Mouse (Mus musculus): ENCODE data around the gene Syne1. TPM values are rescaled to one million over a fixed set of nuclear protein-coding genes. Genes with fewer than 3 reads are reported as not detected.

Gene Syne1
- total RNA-seq, 1 experiment from 2014 or later = 27.4 TPM

GRCm38 (mm10) chr10:5546428-5546827, 4.9 kb downstream of the Syne1 start:
- no peak for ATAC-seq (replicated peaks in 1 of 2; ENCODE audit: insufficient read depth in 1 of 2, low FRiP score in 2 of 2, low TSS enrichment in 1 of 2, low read depth in 1 of 2, poor library complexity in 2 of 2, severe bottlenecking in 2 of 2)

- peak; percentile 80 to 81 for ATAC-seq (replicated peaks in 1 of 2; ENCODE audit: insufficient read depth in 1 of 2, low FRiP score in 2 of 2, low TSS enrichment in 1 of 2, low read depth in 1 of 2, poor library complexity in 2 of 2, severe bottlenecking in 2 of 2)
These were observed 23.0 kb downstream of the Syne1 start for GRCm38 (mm10) chr10:5528284-5528683.

GRCm38 (mm10) chr10:5527634-5528033, 23.6 kb downstream of the Syne1 start:
- no peak for ATAC-seq (replicated peaks in 1 of 2; ENCODE audit: insufficient read depth in 1 of 2, low FRiP score in 2 of 2, low TSS enrichment in 1 of 2, low read depth in 1 of 2, poor library complexity in 2 of 2, severe bottlenecking in 2 of 2)

GRCm38 (mm10) chr10:5522904-5523303, 28.4 kb downstream of the Syne1 start:
- ATAC-seq (replicated peaks in 1 of 2; ENCODE audit: insufficient read depth in 1 of 2, low FRiP score in 2 of 2, low TSS enrichment in 1 of 2, low read depth in 1 of 2, poor library complexity in 2 of 2, severe bottlenecking in 2 of 2) = no peak

- no peak for ATAC-seq (replicated peaks in 1 of 2; ENCODE audit: insufficient read depth in 1 of 2, low FRiP score in 2 of 2, low TSS enrichment in 1 of 2, low read depth in 1 of 2, poor library complexity in 2 of 2, severe bottlenecking in 2 of 2)
These were observed 29.0 kb downstream of the Syne1 start for GRCm38 (mm10) chr10:5522276-5522675.

- no peak for ATAC-seq (replicated peaks in 1 of 2; ENCODE audit: insufficient read depth in 1 of 2, low FRiP score in 2 of 2, low TSS enrichment in 1 of 2, low read depth in 1 of 2, poor library complexity in 2 of 2, severe bottlenecking in 2 of 2)
These were observed 30.6 kb downstream of the Syne1 start for GRCm38 (mm10) chr10:5520695-5521094.

- ATAC-seq (replicated peaks in 1 of 2; ENCODE audit: insufficient read depth in 1 of 2, low FRiP score in 2 of 2, low TSS enrichment in 1 of 2, low read depth in 1 of 2, poor library complexity in 2 of 2, severe bottlenecking in 2 of 2) = peak; percentile 34 to 61; a peak in 2 of 4 replicates
These were observed 36.0 kb downstream of the Syne1 start for GRCm38 (mm10) chr10:5515330-5515729.

GRCm38 (mm10) chr10:5514134-5514533, 37.1 kb downstream of the Syne1 start:
- ATAC-seq (replicated peaks in 1 of 2; ENCODE audit: insufficient read depth in 1 of 2, low FRiP score in 2 of 2, low TSS enrichment in 1 of 2, low read depth in 1 of 2, poor library complexity in 2 of 2, severe bottlenecking in 2 of 2) = peak; percentile 42 to 60; a peak in 2 of 4 replicates

- peak in 1 of 2 experiments; percentile 43; a peak in 1 of 4 replicates for ATAC-seq (replicated peaks in 1 of 2; ENCODE audit: insufficient read depth in 1 of 2, low FRiP score in 2 of 2, low TSS enrichment in 1 of 2, low read depth in 1 of 2, poor library complexity in 2 of 2, severe bottlenecking in 2 of 2)
These were observed 39.0 kb downstream of the Syne1 start for GRCm38 (mm10) chr10:5512285-5512684.

- no peak for ATAC-seq (replicated peaks in 1 of 2; ENCODE audit: insufficient read depth in 1 of 2, low FRiP score in 2 of 2, low TSS enrichment in 1 of 2, low read depth in 1 of 2, poor library complexity in 2 of 2, severe bottlenecking in 2 of 2)
These were observed 39.9 kb downstream of the Syne1 start for GRCm38 (mm10) chr10:5511403-5511802.

GRCm38 (mm10) chr10:5507478-5507877, 43.8 kb downstream of the Syne1 start:
- no peak for ATAC-seq (replicated peaks in 1 of 2; ENCODE audit: insufficient read depth in 1 of 2, low FRiP score in 2 of 2, low TSS enrichment in 1 of 2, low read depth in 1 of 2, poor library complexity in 2 of 2, severe bottlenecking in 2 of 2)

- no peak for ATAC-seq (replicated peaks in 1 of 2; ENCODE audit: insufficient read depth in 1 of 2, low FRiP score in 2 of 2, low TSS enrichment in 1 of 2, low read depth in 1 of 2, poor library complexity in 2 of 2, severe bottlenecking in 2 of 2)
These were observed 46.5 kb downstream of the Syne1 start for GRCm38 (mm10) chr10:5504761-5505160.

- ATAC-seq (replicated peaks in 1 of 2; ENCODE audit: insufficient read depth in 1 of 2, low FRiP score in 2 of 2, low TSS enrichment in 1 of 2, low read depth in 1 of 2, poor library complexity in 2 of 2, severe bottlenecking in 2 of 2) = no peak
These were observed 47.4 kb downstream of the Syne1 start for GRCm38 (mm10) chr10:5503909-5504308.

- peak; percentile 42 to 51; a peak in 2 of 4 replicates for ATAC-seq (replicated peaks in 1 of 2; ENCODE audit: insufficient read depth in 1 of 2, low FRiP score in 2 of 2, low TSS enrichment in 1 of 2, low read depth in 1 of 2, poor library complexity in 2 of 2, severe bottlenecking in 2 of 2)
These were observed 51.5 kb downstream of the Syne1 start for GRCm38 (mm10) chr10:5499684-5500369.

- no peak for ATAC-seq (replicated peaks in 1 of 2; ENCODE audit: insufficient read depth in 1 of 2, low FRiP score in 2 of 2, low TSS enrichment in 1 of 2, low read depth in 1 of 2, poor library complexity in 2 of 2, severe bottlenecking in 2 of 2)
These were observed 53.4 kb downstream of the Syne1 start for GRCm38 (mm10) chr10:5497859-5498258.

- ATAC-seq (replicated peaks in 1 of 2; ENCODE audit: insufficient read depth in 1 of 2, low FRiP score in 2 of 2, low TSS enrichment in 1 of 2, low read depth in 1 of 2, poor library complexity in 2 of 2, severe bottlenecking in 2 of 2) = no peak
These were observed 60.2 kb downstream of the Syne1 start for GRCm38 (mm10) chr10:5491050-5491449.

GRCm38 (mm10) chr10:5490029-5490428, 61.3 kb downstream of the Syne1 start:
- no peak for ATAC-seq (replicated peaks in 1 of 2; ENCODE audit: insufficient read depth in 1 of 2, low FRiP score in 2 of 2, low TSS enrichment in 1 of 2, low read depth in 1 of 2, poor library complexity in 2 of 2, severe bottlenecking in 2 of 2)

GRCm38 (mm10) chr10:5488097-5488496, 63.2 kb downstream of the Syne1 start:
- peak; percentile 58 to 59 for ATAC-seq (replicated peaks in 1 of 2; ENCODE audit: insufficient read depth in 1 of 2, low FRiP score in 2 of 2, low TSS enrichment in 1 of 2, low read depth in 1 of 2, poor library complexity in 2 of 2, severe bottlenecking in 2 of 2)
